Mouse (Mus musculus) CH12.LX (cell line): Measurements from ENCODE around the gene Nfkbia.
A peak's percentile ranks its signal among the peaks of the same experiment; 100 is the strongest.

ENCODE experiments used
- EP300 ChIP-seq: IDR thresholded peaks from 2 replicates; pipeline ENCODE4 v1.6.1; 2011; ENCODE audit warnings: low read length, improper control_type of control experiment
- JUND ChIP-seq: conservative IDR thresholded peaks from 2 replicates; pipeline ENCODE4 v1.6.1; 2011; ENCODE audit warnings: low read depth, low read length, improper control_type of control experiment
- POLR2A ChIP-seq: IDR thresholded peaks from 2 replicates; pipeline ENCODE4 v1.6.1; 2011; ENCODE audit warnings: low read depth, mild to moderate bottlenecking, improper control_type of control experiment, low read length
- USF1 ChIP-seq: IDR thresholded peaks from 2 replicates; pipeline ENCODE4 v1.6.1; 2014; ENCODE audit warnings: low read depth, mild to moderate bottlenecking, inconsistent platforms, low read length, improper control_type of control experiment
- ZC3H11A ChIP-seq: IDR thresholded peaks from 2 replicates; pipeline ENCODE4 v1.6.1; 2012; ENCODE audit warnings: low read depth, mild to moderate bottlenecking, inconsistent platforms, low read length, improper control_type of control experiment

- TF ChIP-seq POLR2A, result peak; percentile 55
- TF ChIP-seq JUND, result no peak
- no peak for TF ChIP-seq EP300
- no peak for TF ChIP-seq USF1
- TF ChIP-seq ZC3H11A, result no peak
Measured at GRCm38 (mm10) chr12:55489986-55490721, 2.3 kb downstream of the Nfkbia start.
